Mouse (Mus musculus): Measurements from ENCODE around the gene Socs3.

The Socs3 gene

DNA sequence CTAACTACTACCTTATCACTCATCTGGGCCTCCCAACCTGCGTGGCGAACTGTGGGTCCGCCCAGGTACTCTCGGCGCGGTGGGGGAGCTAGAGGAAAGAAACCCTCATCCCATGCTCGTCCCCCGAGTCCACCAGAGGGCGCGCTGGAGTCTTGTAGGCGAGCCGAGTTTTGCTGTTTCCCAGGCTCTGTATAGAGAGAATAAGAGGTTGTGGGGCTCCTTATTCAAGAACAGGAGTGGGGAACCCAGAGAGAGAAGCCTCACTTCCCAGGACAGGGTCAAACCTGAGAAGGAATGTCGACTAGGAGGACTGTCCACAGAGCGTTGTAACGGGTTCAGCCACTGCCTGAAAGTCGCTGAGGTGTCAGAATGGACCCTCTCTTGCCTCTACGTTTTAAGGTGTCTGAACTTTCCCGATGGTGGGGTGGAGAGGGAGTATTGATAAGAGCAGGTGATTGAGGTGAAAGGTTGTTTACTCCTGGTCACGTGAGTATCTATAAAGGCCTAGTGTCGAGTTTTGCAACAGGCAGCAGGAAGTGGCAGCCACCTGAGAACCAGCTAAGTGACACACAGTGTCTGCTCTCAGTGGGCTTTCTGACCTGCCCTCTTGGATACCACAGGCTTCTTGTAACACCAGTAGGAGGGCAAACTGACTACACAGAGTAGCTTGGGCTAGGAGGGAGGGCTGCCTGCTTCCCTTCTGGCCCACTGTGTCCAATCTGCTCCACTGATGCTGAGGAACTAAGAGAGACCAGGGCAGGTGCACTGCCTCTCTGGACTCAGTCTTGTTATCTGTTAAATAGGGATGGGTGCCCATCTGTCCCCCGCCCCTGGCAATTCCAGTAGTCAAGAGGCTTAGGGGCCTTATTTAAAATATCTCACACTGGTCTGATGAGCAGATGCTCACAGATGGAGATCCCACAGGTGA is at the start of gene Socs3:
Gene Socs3 (minus strand): TSS at position 103 of the 928 bp plus-strand sequence.
- peak; percentile 93 to 98 for DNase-seq

GRCm38 (mm10) chr11:118018328-118018727 is 48.5 kb upstream of the Socs3 start:
- DNase-seq, result peak in 1 of 2 experiments; percentile 45

DNA sequence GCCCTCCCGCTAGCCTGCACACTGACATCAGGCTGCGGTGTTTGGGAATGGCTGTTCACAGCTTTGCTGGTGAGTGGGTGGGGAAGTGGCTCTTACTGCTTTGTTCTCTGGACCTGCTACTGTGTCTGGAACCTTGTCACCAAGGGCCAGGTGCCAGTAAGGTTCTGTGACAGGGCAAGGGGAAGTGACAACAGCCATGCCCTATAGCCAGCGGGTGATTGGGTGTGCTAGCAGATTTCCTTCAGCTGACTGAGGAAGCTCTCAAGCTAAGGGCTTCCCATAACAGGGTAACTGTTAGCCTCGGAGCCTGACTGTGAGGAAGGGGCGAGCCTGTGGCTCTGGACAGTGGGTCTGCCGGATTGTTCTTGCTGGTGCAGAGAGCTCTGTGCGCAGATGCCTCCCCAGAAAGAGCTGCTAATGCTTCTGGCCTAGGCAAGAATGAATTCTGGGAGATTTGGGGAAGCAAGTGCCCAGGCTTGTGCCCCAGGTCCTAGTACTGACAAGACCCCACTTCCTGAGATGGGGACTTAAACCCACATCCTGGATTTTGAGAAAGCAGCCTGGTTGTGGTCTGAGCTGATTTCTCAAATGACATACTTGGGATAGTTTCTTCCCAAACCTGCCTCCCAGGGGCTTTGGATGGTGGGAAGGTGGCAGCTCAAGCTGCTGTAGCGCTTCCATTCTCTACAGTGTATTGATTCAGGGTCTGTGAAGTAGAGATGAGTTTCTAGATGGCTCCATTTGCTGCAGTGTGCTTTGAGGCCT is 45.7 kb upstream of the Socs3 start:
- DNase-seq, result no peak

GRCm38 (mm10) chr11:118014391-118014995 is 44.6 kb upstream of the Socs3 start:
- no peak for DNase-seq

DNA sequence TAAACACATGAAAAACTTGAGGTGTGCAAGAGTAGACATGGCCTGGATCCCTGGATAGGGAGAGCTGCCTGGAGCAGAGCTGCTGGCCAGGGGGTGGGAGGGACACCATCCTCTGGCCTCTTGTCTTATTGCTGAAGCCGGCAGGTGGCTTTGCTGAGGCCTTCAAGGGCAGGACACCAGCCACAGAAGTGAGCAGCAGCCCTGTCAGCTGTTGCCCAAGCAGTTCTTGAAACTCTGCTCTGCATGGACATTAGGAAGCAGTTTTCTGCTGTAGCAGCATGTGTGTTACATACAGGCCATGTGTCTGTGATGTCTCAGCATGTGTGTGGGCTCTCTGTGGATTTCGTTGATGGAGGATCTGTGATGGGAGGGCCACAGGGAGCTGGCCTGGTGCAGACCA is 43.5 kb upstream of the Socs3 start:
- no peak for DNase-seq

DNA sequence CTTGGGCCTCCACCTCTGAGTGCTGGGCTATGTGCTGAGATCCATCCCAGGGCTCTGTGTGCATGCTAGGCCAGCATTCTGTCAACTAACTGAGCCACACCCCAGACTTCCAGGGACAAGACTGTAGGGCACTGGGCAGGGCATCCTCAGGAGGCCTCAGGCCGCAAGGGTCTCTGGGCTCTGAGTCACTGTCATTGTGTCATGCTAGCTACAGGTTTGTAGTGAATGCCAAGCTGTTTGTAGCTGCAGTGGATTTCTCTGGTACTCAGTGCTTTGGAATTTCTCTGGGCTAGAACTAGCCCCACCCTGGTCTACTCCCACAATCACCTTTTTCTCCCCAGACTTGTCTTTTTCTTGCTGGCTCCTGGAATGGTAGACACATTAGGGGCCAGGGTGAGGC is 42.7 kb upstream of the Socs3 start:
- no peak for DNase-seq

DNA sequence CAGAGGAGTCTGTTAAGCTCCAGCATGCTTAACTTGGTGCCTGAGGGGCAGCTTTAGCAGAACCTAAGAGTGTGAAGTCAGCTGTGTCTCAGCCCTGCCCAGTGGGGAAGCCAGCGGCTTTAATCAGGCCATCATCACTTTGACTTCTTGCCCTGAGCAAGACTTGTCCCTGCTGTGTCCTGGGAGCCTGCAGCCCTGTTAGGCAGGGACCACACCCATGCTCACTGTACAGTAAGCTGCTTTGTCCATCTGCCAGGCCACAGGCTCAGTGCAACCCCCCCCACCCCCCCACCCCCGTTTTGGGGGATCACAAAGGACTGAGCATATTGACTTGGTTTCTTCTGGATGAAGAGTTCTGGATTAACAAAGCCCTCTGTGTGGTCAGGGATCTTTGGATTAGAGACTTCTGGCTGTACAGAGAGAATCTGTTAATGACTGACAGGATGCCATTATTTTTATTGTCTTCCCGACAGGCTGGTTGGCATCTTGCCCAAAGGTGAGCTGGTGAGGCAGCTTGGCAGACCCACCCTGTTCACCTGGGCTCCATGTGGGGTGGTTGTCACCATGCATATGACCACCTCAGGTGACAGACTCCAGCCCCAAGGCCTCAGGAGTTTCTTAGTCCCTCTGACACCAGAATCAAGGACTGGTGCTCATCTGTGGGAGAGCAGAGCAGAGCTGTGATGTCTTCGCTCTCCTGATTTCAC is 40.2 kb upstream of the Socs3 start:
- peak in 1 of 2 experiments; percentile 45 for DNase-seq

DNA sequence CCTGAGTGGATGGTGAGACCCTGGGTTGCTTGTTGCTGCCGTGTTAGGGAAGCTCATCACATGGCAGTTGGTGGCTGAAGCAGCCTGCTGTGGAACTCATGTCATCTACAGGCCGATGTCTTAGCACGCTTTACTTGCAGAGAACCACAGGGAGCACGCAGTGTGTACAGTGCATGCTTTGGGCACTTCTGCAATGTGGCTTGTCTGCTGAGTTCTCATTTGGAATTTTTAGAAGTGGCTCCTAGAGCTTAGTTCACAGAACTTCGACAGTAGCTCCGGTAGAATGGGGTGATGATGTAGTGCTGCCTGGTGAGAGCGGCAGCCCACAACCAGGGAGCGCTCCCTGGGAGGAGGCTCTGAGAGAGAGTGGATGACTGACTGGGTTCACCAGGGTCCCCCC is 39.0 kb upstream of the Socs3 start:
- no peak for DNase-seq

- DNase-seq, result no peak
Observed at GRCm38 (mm10) chr11:118008144-118008805, 38.4 kb upstream of the Socs3 start.

- DNase-seq, result peak in 1 of 2 experiments; percentile 44
Observed at GRCm38 (mm10) chr11:118007460-118008143, 37.8 kb upstream of the Socs3 start.

DNA sequence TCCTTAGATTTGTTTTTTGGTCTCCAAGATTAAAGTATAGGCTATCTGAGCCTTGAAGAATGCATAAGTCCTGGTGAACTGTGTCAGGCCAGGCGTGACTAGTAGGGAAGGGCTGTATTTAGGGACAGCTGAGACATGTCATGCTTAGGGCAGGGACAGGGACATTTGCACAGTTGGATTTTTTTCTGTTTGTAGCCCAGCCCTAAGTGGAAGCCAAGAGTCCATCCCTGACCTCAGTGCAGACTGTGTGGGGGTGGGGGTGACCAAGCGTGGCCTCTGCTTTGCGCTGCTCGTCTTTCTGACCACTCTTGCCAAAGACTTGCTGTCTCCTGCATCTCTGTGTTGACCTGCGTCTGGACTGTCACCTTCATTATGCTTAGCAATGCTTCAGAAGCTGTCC is 34.4 kb upstream of the Socs3 start:
- DNase-seq, result peak; percentile 48 to 61

GRCm38 (mm10) chr11:118003718-118004117 is 33.9 kb upstream of the Socs3 start:
- peak; percentile 37 to 42 for DNase-seq

DNA sequence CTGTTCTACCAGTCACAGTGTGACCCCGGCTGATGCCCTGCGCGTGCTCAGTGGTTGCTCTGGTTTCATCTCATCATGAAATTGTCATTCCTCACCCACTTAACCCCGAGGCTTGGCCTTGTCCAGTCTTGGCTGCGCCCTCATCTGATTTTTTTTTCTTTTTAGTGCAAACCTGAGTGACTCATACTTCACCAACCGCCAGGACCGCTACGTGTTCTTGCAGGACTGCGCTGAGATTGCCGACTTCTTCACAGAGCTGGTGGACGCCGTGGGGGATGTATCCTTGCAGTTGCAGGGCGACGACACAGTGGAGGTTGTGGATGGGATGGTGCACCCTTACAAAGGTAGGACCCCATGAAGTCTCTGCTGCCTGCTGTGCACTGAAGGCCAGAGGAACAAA is 33.3 kb upstream of the Socs3 start:
- DNase-seq, result no peak

GRCm38 (mm10) chr11:118000565-118001215 is 30.8 kb upstream of the Socs3 start:
- no peak for DNase-seq

GRCm38 (mm10) chr11:118000083-118000482 is 30.2 kb upstream of the Socs3 start:
- no peak for DNase-seq

DNA sequence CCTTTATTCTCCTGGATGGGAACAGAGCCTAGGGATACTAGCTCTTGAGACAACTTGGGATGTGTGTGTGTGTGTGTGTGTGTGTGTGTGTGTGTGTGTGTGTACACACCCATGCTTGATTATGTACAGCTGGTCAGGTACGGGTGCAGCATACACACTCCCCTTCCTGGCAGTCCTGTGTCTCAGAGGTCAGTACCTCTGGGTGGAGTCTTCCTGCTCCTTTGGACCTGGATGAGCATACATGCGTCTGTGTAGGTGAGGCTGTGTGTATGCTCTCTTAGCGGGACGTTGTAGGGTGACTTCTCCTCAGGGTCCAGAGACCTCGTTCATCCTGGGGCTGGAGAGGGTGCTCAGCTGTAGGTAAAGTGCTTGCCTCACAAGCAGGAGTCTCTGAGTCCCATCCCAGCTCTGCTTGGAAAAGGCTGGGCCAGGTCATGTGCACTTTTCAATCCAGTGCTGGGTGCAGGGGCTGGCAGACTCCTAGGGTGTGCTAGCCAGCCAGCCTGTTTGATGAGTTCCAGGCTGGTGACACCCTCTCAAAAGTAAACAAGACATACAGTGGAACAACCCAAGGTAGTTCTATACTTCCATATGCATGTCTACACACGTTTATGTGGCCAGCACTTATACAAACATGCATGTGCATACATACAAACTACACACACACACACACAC is 29.6 kb upstream of the Socs3 start:
- DNase-seq, result no peak

DNA sequence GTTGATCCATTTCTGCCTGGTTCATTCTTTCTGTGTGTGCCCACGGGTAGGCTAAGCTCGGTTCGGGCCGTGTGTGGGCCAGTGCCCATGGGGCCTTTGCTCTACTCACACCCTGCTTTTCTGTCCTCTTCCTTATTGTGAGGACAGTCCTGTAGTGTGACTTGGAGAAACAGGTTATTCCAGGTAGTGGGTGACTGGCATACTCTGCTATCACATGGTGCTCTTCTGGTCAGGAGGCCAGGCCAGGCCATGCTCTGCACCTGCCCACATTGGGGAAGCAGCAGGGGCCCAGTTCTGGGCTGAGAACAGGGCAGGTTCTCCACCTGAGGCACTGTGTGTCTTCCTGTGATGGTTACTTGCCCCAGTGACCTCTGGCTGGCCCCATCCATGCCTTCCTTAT is 28.5 kb upstream of the Socs3 start:
- no peak for DNase-seq

GRCm38 (mm10) chr11:117997085-117997484 is 27.2 kb upstream of the Socs3 start:
- DNase-seq, result no peak

DNA sequence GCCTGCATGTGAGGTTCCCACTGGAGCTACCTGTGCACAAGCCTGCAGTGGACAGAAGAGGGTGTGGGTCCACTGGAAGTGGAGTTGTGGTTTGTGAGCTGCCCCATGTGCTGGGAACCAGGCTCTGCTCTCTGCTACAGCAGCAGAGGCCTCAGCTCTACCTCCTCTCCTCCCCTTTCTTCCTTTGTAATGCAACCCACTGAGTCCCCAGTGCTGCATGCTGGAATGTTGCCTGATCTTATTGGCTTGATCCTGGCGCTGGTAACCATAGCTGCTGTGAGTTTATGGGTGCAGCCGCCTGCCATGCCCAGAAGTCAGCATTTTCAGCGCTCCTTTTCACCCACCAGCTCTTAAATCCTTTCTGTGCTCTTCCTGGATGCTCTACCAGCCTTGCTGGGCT is 26.2 kb upstream of the Socs3 start:
- no peak for DNase-seq

GRCm38 (mm10) chr11:117995661-117996060 is 25.8 kb upstream of the Socs3 start:
- DNase-seq, result no peak
